Mouse (Mus musculus) cerebellum, adult 2 months (tissue): ENCODE data around the gene Nt5c1a. TPM values are rescaled to one million over a fixed set of nuclear protein-coding genes. Genes with fewer than 3 reads are reported as not detected.
"Not testable (repeated sequence)": the region's sequence is repeated elsewhere in the genome, so short reads cannot be mapped to it uniquely, and the experiment has no call there.

Source experiments
- DNase-seq, 2 experiments: peaks; one replicate each; pipeline ENCODE4 v3.0.0; 2021
- H3K27ac ChIP-seq: fragments of 200-500 bp; 2 replicates; pipeline ENCODE4 v1.5.1; 2012; ENCODE audit warnings: low read length, control low read depth, inconsistent platforms; ENCODE audit not compliant: insufficient read depth
- H3K27me3 ChIP-seq: fragments of 200-500 bp; 2 replicates; pipeline ENCODE4 v1.6.1; 2012; ENCODE audit warnings: inconsistent platforms, mild to moderate bottlenecking, low read length, moderate library complexity; ENCODE audit not compliant: control insufficient read depth, insufficient read depth
- H3K4me1 ChIP-seq: fragments of 200-500 bp; 2 replicates; pipeline ENCODE4 v1.6.1; 2011; ENCODE audit warnings: low read length; ENCODE audit not compliant: control insufficient read depth, insufficient read depth
- H3K4me3 ChIP-seq: fragments of 200-500 bp; replicated peaks from 2 replicates; pipeline ENCODE3; 2011; ENCODE audit warnings: mild to moderate bottlenecking, low read depth, low read length, control low read depth; ENCODE audit not compliant: insufficient read depth
- CTCF ChIP-seq: fragments of 200-500 bp; IDR thresholded peaks from 2 replicates; pipeline ENCODE4 v1.5.1; 2011; ENCODE audit warnings: low read depth, mild to moderate bottlenecking, control low read depth, low read length, moderate library complexity, borderline replicate concordance; ENCODE audit not compliant: insufficient read depth
- POLR2A ChIP-seq: fragments of 200-500 bp; IDR thresholded peaks from 2 replicates; pipeline ENCODE4 v1.6.1; 2011; ENCODE audit warnings: low read length, control low read depth, borderline replicate concordance; ENCODE audit not compliant: insufficient read depth
- WGBS: fragments of 180-500 bp; shearing (Covaris S2); methylation state at CpG from one replicate; pipeline ENCODE4 v1.1.7; 2018; 5-methylcytosine and 5-hydroxymethylcytosine counted together
- polyA plus RNA-seq: library from polyadenylated mRNA; depleted of rRNA; stranded (reverse); fragments of >200 nt; gene quantifications from 2 replicates; pipeline ENCODE4 v1.2.3, GENCODE M21; 2012; rRNA removed

The Nt5c1a gene
- 9.8 and 12.8 TPM in 2 replicates for polyA plus RNA-seq

GRCm38 (mm10) chr4:123201186-123202093, at the start of gene Nt5c1a:
Nt5c1a (plus strand) TSS chr4:123201504.
- peak within 1 kb of the TSS; percentile 90 for H3K27ac ChIP-seq
- DNase-seq: peak; percentile 76 to 78
- H3K4me1 ChIP-seq: peaks cover 8% of the 10 kb centered on the region
- WGBS: under 1% methylated on average over 58 of the region's 58 CpGs
- no peaks in the 10 kb centered on the region for H3K27me3 ChIP-seq
- H3K4me3 ChIP-seq: peak within 1 kb of the TSS; percentile 77
- TF ChIP-seq CTCF (no peak), POLR2A (no peak)

- TF ChIP-seq CTCF (no peak), POLR2A (no peak)
- WGBS: 88% methylated on average over 4 of the region's 4 CpGs
Measured at GRCm38 (mm10) chr4:123152003-123152402, 49.3 kb upstream of the Nt5c1a start.

GRCm38 (mm10) chr4:123152976-123153375, 48.3 kb upstream of the Nt5c1a start:
- H3K27ac ChIP-seq: no peak overlapping the region
- no peak for DNase-seq
- WGBS: 28% methylated on average over 5 of the region's 5 CpGs

More at GRCm38 (mm10) chr4:123152003-123152402, 49.3 kb upstream of the Nt5c1a start:
- Histone ChIP-seq H3K4me1 (no peaks in the 10 kb centered on the region), H3K27ac (no peak overlapping the region), H3K27me3 (no peaks in the 10 kb centered on the region), H3K4me3 (no peak overlapping the region)
- no peak for DNase-seq

GRCm38 (mm10) chr4:123155004-123155403, 46.3 kb upstream of the Nt5c1a start:
- TF ChIP-seq CTCF (peak; percentile 35; the same call in 1 of the 2 replicates), POLR2A (no peak)
- Histone ChIP-seq H3K4me3 (no peak overlapping the region), H3K4me1 (no peaks in the 10 kb centered on the region), H3K27me3 (no peaks in the 10 kb centered on the region), H3K27ac (no peak overlapping the region)
- 22% methylated on average over 4 of the region's 4 CpGs for WGBS
- peak in 1 of 2 experiments; percentile 47 for DNase-seq

More at GRCm38 (mm10) chr4:123152976-123153375, 48.3 kb upstream of the Nt5c1a start:
- Histone ChIP-seq H3K4me3 (no peak overlapping the region), H3K27me3 (no peaks in the 10 kb centered on the region), H3K4me1 (no peaks in the 10 kb centered on the region)
- TF ChIP-seq CTCF: no peak
- TF ChIP-seq POLR2A: no peak

GRCm38 (mm10) chr4:123155427-123155826, 45.9 kb upstream of the Nt5c1a start:
- TF ChIP-seq CTCF (no peak), POLR2A (no peak)
- Histone ChIP-seq H3K27ac (no peak overlapping the region), H3K4me1 (no peaks in the 10 kb centered on the region), H3K4me3 (no peak overlapping the region), H3K27me3 (no peaks in the 10 kb centered on the region)
- no peak for DNase-seq
- WGBS: 69% methylated on average over 2 of the region's 2 CpGs

GRCm38 (mm10) chr4:123155840-123156239, 45.5 kb upstream of the Nt5c1a start:
- H3K27ac ChIP-seq: no peak overlapping the region
- no peak overlapping the region for H3K4me3 ChIP-seq
- no peaks in the 10 kb centered on the region for H3K27me3 ChIP-seq
- no peaks in the 10 kb centered on the region for H3K4me1 ChIP-seq
- no peak for DNase-seq
- TF ChIP-seq CTCF: no peak
- no peak for TF ChIP-seq POLR2A

- DNase-seq: no peak
- TF ChIP-seq CTCF (no peak), POLR2A (no peak)
- 29% methylated on average over 6 of the region's 6 CpGs for WGBS
Measured at GRCm38 (mm10) chr4:123160571-123160970, 40.7 kb upstream of the Nt5c1a start.

GRCm38 (mm10) chr4:123161251-123161650, 40.1 kb upstream of the Nt5c1a start:
- not testable (repeated sequence) for H3K27ac ChIP-seq, DNase-seq, H3K27me3 ChIP-seq, H3K4me1 ChIP-seq, H3K4me3 ChIP-seq
- 97% methylated on average over 3 of the region's 3 CpGs for WGBS

More at GRCm38 (mm10) chr4:123160571-123160970, 40.7 kb upstream of the Nt5c1a start:
- Histone ChIP-seq H3K4me1 (no peaks in the 10 kb centered on the region), H3K27me3 (no peaks in the 10 kb centered on the region), H3K27ac (no peak overlapping the region), H3K4me3 (no peak overlapping the region)
